Mouse (Mus musculus) olfactory bulb, adult 2 months (tissue): ENCODE measurements around the gene Serpina11.
"Not testable (repeated sequence)": the region's sequence is repeated elsewhere in the genome, so short reads cannot be mapped to it uniquely, and the experiment has no call there.

ENCODE experiments used
- CTCF ChIP-seq: fragments of 200-500 bp; IDR thresholded peaks from 2 replicates; pipeline ENCODE4 v1.5.1; 2012; ENCODE audit warnings: low read depth, mild to moderate bottlenecking, low read length, moderate library complexity; ENCODE audit not compliant: insufficient read depth
- POLR2A ChIP-seq: fragments of 200-500 bp; IDR thresholded peaks from 2 replicates; pipeline ENCODE4 v1.6.1; 2012; ENCODE audit warnings: mild to moderate bottlenecking, low read depth, low read length, moderate library complexity; ENCODE audit not compliant: insufficient read depth

GRCm38 (mm10) chr12:103952972-103953371 is 36.8 kb downstream of the Serpina11 start:
- TF ChIP-seq CTCF, POLR2A: not testable (repeated sequence)
